Mouse (Mus musculus) C2C12 (cell line): Measurements from ENCODE around the gene Hirip3. TPM values are rescaled to one million over a fixed set of nuclear protein-coding genes. Genes with fewer than 3 reads are reported as not detected.

Experiments used
- H3K27me3 ChIP-seq: one replicate; pipeline ENCODE4 v1.6.1; 2011; ENCODE audit not compliant: control insufficient read depth, insufficient read depth, insufficient read length
- H3K36me3 ChIP-seq: one replicate; pipeline ENCODE4 v1.6.1; 2011; ENCODE audit not compliant: control insufficient read depth, insufficient read depth
- H3K4me3 ChIP-seq: one replicate; pipeline ENCODE4 v1.5.1; 2011; ENCODE audit warnings: mild to moderate bottlenecking, control low read depth; ENCODE audit not compliant: poor library complexity, insufficient read depth, severe bottlenecking
- H3K79me2 ChIP-seq: one replicate; pipeline ENCODE4 v1.6.1; 2011; ENCODE audit not compliant: control insufficient read depth, insufficient read depth
- H3K79me3 ChIP-seq: one replicate; pipeline ENCODE4 v1.6.1; 2011; ENCODE audit warnings: low read depth, control low read depth
- H3ac ChIP-seq: one replicate; pipeline ENCODE3; 2011; ENCODE audit warnings: low read depth; ENCODE audit not compliant: control insufficient read depth, insufficient read length
- CEBPB ChIP-seq: IDR thresholded peaks from one replicate; pipeline ENCODE4 v1.6.1; 2011; ENCODE audit warnings: low read depth, mild to moderate bottlenecking, control low read depth, moderate library complexity
- CTCF ChIP-seq: IDR thresholded peaks from one replicate; pipeline ENCODE4 v1.5.1; 2011; ENCODE audit not compliant: control insufficient read depth, insufficient read depth, insufficient read length
- FOSL1 ChIP-seq: IDR thresholded peaks from one replicate; pipeline ENCODE4 v1.8.0; 2011; ENCODE audit warnings: mild to moderate bottlenecking, low read length; ENCODE audit not compliant: poor library complexity, insufficient read depth, severe bottlenecking
- MAX ChIP-seq: IDR thresholded peaks from one replicate; pipeline ENCODE4 v1.6.1; 2011; ENCODE audit warnings: mild to moderate bottlenecking, control low read depth
- MYOD1 ChIP-seq: IDR thresholded peaks from one replicate; pipeline ENCODE4 v1.6.1; 2011; ENCODE audit warnings: low read depth; ENCODE audit not compliant: control insufficient read depth, insufficient read length
- MYOG ChIP-seq: IDR thresholded peaks from one replicate; pipeline ENCODE4 v1.6.1; 2011; ENCODE audit not compliant: control insufficient read depth, insufficient read length; ENCODE audit errors: extremely low read depth
- USF1 ChIP-seq: IDR thresholded peaks from one replicate; pipeline ENCODE4 v1.6.1; 2011; ENCODE audit warnings: low read depth, mild to moderate bottlenecking, control low read depth, moderate library complexity
- polyA plus RNA-seq: library from polyadenylated mRNA; unstranded; fragments of >200 nt; fragmentation: generic; extraction: Trizol; gene quantifications from one replicate; pipeline ENCODE4 v1.2.1, GENCODE M21; 2012; ENCODE audit warnings: missing spikeins

Hirip3 gene
- polyA plus RNA-seq, 1 experiment, result 53.9 TPM

- H3ac ChIP-seq, result no peak overlapping the region
- TF ChIP-seq CEBPB, result no peak
- TF ChIP-seq USF1, result no peak
- no peak for TF ChIP-seq MYOG
- TF ChIP-seq CTCF, result no peak
- TF ChIP-seq MYOD1, result no peak
- no peak for TF ChIP-seq FOSL1
- no peak for TF ChIP-seq MAX
- no peaks in the 10 kb centered on the region for H3K27me3 ChIP-seq
- H3K4me3 ChIP-seq, result no peak overlapping the region
- no peaks in the 10 kb centered on the region for H3K79me3 ChIP-seq
- H3K36me3 ChIP-seq, result no peaks in the 10 kb centered on the region
- no peaks in the 10 kb centered on the region for H3K79me2 ChIP-seq
Measured at GRCm38 (mm10) chr7:126905590-126905989, 43.8 kb downstream of the Hirip3 start.

GRCm38 (mm10) chr7:126914844-126915243, 53.1 kb downstream of the Hirip3 start:
- H3K36me3 ChIP-seq, result no peaks in the 10 kb centered on the region
- H3K4me3 ChIP-seq, result no peak overlapping the region
- H3K27me3 ChIP-seq, result peaks cover 18% of the 10 kb centered on the region
- no peaks in the 10 kb centered on the region for H3K79me3 ChIP-seq
- H3ac ChIP-seq, result no peak overlapping the region
- TF ChIP-seq CTCF, result no peak
- no peak for TF ChIP-seq USF1
- TF ChIP-seq CEBPB, result no peak
- no peak for TF ChIP-seq FOSL1
- no peak for TF ChIP-seq MAX
- H3K79me2 ChIP-seq, result no peaks in the 10 kb centered on the region

Other genes with a start within 250 kb of the Hirip3 start
- 49.9 TPM for gene Nupr1, start 231.1 kb upstream of the Hirip3 start, polyA plus RNA-seq
- 39.3 TPM for gene Sgf29, start 212.7 kb upstream of the Hirip3 start, polyA plus RNA-seq
- 0.07 TPM for gene Sult1a1, start 185.5 kb upstream of the Hirip3 start, polyA plus RNA-seq
- gene Bola2, start 166.6 kb upstream of the Hirip3 start, polyA plus RNA-seq, result 116 TPM
- gene Slx1b, start 166.2 kb upstream of the Hirip3 start, polyA plus RNA-seq, result 5.4 TPM
- 1.9 TPM for gene Coro1a, start 154.2 kb upstream of the Hirip3 start, polyA plus RNA-seq
- 168 TPM for gene Mapk3, start 102.4 kb upstream of the Hirip3 start, polyA plus RNA-seq
- gene Gdpd3, start 95.6 kb upstream of the Hirip3 start, polyA plus RNA-seq, result 1.7 TPM
- gene Ypel3, start 85.0 kb upstream of the Hirip3 start, polyA plus RNA-seq, result 16.6 TPM
- 0.01 TPM for gene Tbx6, start 80.5 kb upstream of the Hirip3 start, polyA plus RNA-seq
- 189 TPM for gene Ppp4c, start 69.5 kb upstream of the Hirip3 start, polyA plus RNA-seq
- 0.08 TPM for gene Fam57b, start 64.3 kb upstream of the Hirip3 start, polyA plus RNA-seq
- not detected for gene 4930451I11Rik, start 30.3 kb upstream of the Hirip3 start, polyA plus RNA-seq
- not detected for gene Doc2a, start 14.6 kb upstream of the Hirip3 start, polyA plus RNA-seq
- 105 TPM for gene Ino80e, start 405 bp downstream of the Hirip3 start, polyA plus RNA-seq
- gene Taok2, start 22.7 kb downstream of the Hirip3 start, polyA plus RNA-seq, result 27.9 TPM
- 26.7 TPM for gene Tmem219, start 60.9 kb downstream of the Hirip3 start, polyA plus RNA-seq
- gene Kctd13, start 66.9 kb downstream of the Hirip3 start, polyA plus RNA-seq, result 18.3 TPM
- 0.07 TPM for gene Asphd1, start 87.6 kb downstream of the Hirip3 start, polyA plus RNA-seq
- gene Sez6l2, start 88.6 kb downstream of the Hirip3 start, polyA plus RNA-seq, result 0.11 TPM
- 115 TPM for gene Cdipt, start 113.9 kb downstream of the Hirip3 start, polyA plus RNA-seq
- 0.06 TPM for gene Cdiptos, start 114.1 kb downstream of the Hirip3 start, polyA plus RNA-seq
- gene Mvp, start 152.6 kb downstream of the Hirip3 start, polyA plus RNA-seq, result 32.7 TPM
- gene Pagr1b, start 154.5 kb downstream of the Hirip3 start, polyA plus RNA-seq, result 1.2 TPM
- gene Pagr1a, start 155.4 kb downstream of the Hirip3 start, polyA plus RNA-seq, result 22.3 TPM
- 39.7 TPM for gene Gm42742, start 159.1 kb downstream of the Hirip3 start, polyA plus RNA-seq
- gene Prrt2, start 159.2 kb downstream of the Hirip3 start, polyA plus RNA-seq, result 0.02 TPM
- 141 TPM for gene Maz, start 165.1 kb downstream of the Hirip3 start, polyA plus RNA-seq
- gene Kif22, start 180.5 kb downstream of the Hirip3 start, polyA plus RNA-seq, result 75.4 TPM
- not detected for gene Zg16, start 225.4 kb downstream of the Hirip3 start, polyA plus RNA-seq
- gene AI467606, start 229.4 kb downstream of the Hirip3 start, polyA plus RNA-seq, result 34.0 TPM